Mouse (Mus musculus): ENCODE measurements around the gene Gsc2.
"Not testable (repeated sequence)": the region's sequence is repeated elsewhere in the genome, so short reads cannot be mapped to it uniquely, and the experiment has no call there.

The Gsc2 gene

GRCm38 (mm10) chr16:17914307-17915249 lies at the start of gene Gsc2:
TSS of gene Gsc2 (minus strand) at chr16:17915059.
- DNase-seq (ENCODE audit: low read depth, low spot score): no peak

- DNase-seq (ENCODE audit: low read depth, low spot score): no peak
These were observed 47.2 kb upstream of the Gsc2 start for GRCm38 (mm10) chr16:17962091-17962490.

- DNase-seq (ENCODE audit: low read depth, low spot score): not testable (repeated sequence)
These were observed 41.3 kb upstream of the Gsc2 start for GRCm38 (mm10) chr16:17956052-17956638.

GRCm38 (mm10) chr16:17951618-17952017 lies 36.8 kb upstream of the Gsc2 start:
- DNase-seq (ENCODE audit: low read depth, low spot score): no peak

- DNase-seq (ENCODE audit: low read depth, low spot score): no peak
These were observed 35.2 kb upstream of the Gsc2 start for GRCm38 (mm10) chr16:17950068-17950467.

- no peak for DNase-seq (ENCODE audit: low read depth, low spot score)
These were observed 34.6 kb upstream of the Gsc2 start for GRCm38 (mm10) chr16:17949421-17949877.

- DNase-seq (ENCODE audit: low read depth, low spot score): no peak
These were observed 30.4 kb upstream of the Gsc2 start for GRCm38 (mm10) chr16:17945081-17945831.

GRCm38 (mm10) chr16:17943466-17943865 lies 28.6 kb upstream of the Gsc2 start:
- no peak for DNase-seq (ENCODE audit: low read depth, low spot score)

- no peak for DNase-seq (ENCODE audit: low read depth, low spot score)
These were observed 24.4 kb upstream of the Gsc2 start for GRCm38 (mm10) chr16:17939255-17939751.

GRCm38 (mm10) chr16:17938821-17939220 lies 24.0 kb upstream of the Gsc2 start:
- no peak for DNase-seq (ENCODE audit: low read depth, low spot score)

GRCm38 (mm10) chr16:17938187-17938586 lies 23.3 kb upstream of the Gsc2 start:
- DNase-seq (ENCODE audit: low read depth, low spot score): no peak

GRCm38 (mm10) chr16:17936776-17937175 lies 21.9 kb upstream of the Gsc2 start:
- no peak for DNase-seq (ENCODE audit: low read depth, low spot score)

GRCm38 (mm10) chr16:17934445-17934910 lies 19.6 kb upstream of the Gsc2 start:
- DNase-seq (ENCODE audit: low read depth, low spot score): no peak

GRCm38 (mm10) chr16:17933594-17934444 lies 19.0 kb upstream of the Gsc2 start:
- no peak for DNase-seq (ENCODE audit: low read depth, low spot score)

- DNase-seq (ENCODE audit: low read depth, low spot score): no peak
These were observed 17.1 kb upstream of the Gsc2 start for GRCm38 (mm10) chr16:17931906-17932460.

GRCm38 (mm10) chr16:17929631-17930030 lies 14.8 kb upstream of the Gsc2 start:
- DNase-seq (ENCODE audit: low read depth, low spot score): no peak

- no peak for DNase-seq (ENCODE audit: low read depth, low spot score)
These were observed 14.4 kb upstream of the Gsc2 start for GRCm38 (mm10) chr16:17929211-17929610.

- DNase-seq (ENCODE audit: low read depth, low spot score): no peak
These were observed 13.8 kb upstream of the Gsc2 start for GRCm38 (mm10) chr16:17928627-17929104.

- no peak for DNase-seq (ENCODE audit: low read depth, low spot score)
These were observed 13.3 kb upstream of the Gsc2 start, which contains the start of gene Slc25a1 for GRCm38 (mm10) chr16:17928087-17928580. TSS of gene Slc25a1 (minus strand) at chr16:17928219.

All from retina, postnatal 7 days (tissue).